Mouse (Mus musculus) CD8-positive naive resting alpha-beta T cell, adult 2 months (primary cell): ENCODE results near the gene Limch1.

Experiments used
- DNase-seq, 2 experiments: peaks; one replicate each; pipeline ENCODE4 v3.0.0; 2022; ENCODE audit warnings: low read depth in 2 of 2, low spot score in 2 of 2

Limch1 gene

GRCm38 (mm10) chr5:66782851-66783250 is 37.2 kb downstream of the Limch1 start:
- no peak for DNase-seq

GRCm38 (mm10) chr5:66784624-66785361 is 39.2 kb downstream of the Limch1 start:
- DNase-seq, result no peak

GRCm38 (mm10) chr5:66785995-66786620 is 40.5 kb downstream of the Limch1 start:
- no peak for DNase-seq

- no peak for DNase-seq
Observed at GRCm38 (mm10) chr5:66786621-66787061, 41.0 kb downstream of the Limch1 start.

- no peak for DNase-seq
Observed at GRCm38 (mm10) chr5:66789041-66789440, 43.4 kb downstream of the Limch1 start.

GRCm38 (mm10) chr5:66791161-66791560 is 45.5 kb downstream of the Limch1 start:
- no peak for DNase-seq

- DNase-seq, result no peak
Observed at GRCm38 (mm10) chr5:66793251-66793650, 47.6 kb downstream of the Limch1 start.

GRCm38 (mm10) chr5:66797326-66797725 is 51.7 kb downstream of the Limch1 start:
- DNase-seq, result no peak

GRCm38 (mm10) chr5:66798135-66798534 is 52.5 kb downstream of the Limch1 start:
- no peak for DNase-seq

- DNase-seq, result no peak
Observed at GRCm38 (mm10) chr5:66798591-66799003, 53.0 kb downstream of the Limch1 start.

- DNase-seq, result no peak
Observed at GRCm38 (mm10) chr5:66800243-66800642, 54.6 kb downstream of the Limch1 start.

GRCm38 (mm10) chr5:66800977-66801376 is 55.4 kb downstream of the Limch1 start:
- no peak for DNase-seq

- DNase-seq, result no peak
Observed at GRCm38 (mm10) chr5:66802196-66802595, 56.6 kb downstream of the Limch1 start.

- no peak for DNase-seq
Observed at GRCm38 (mm10) chr5:66806335-66806734, 60.7 kb downstream of the Limch1 start.

GRCm38 (mm10) chr5:66807737-66808136 is 62.1 kb downstream of the Limch1 start:
- no peak for DNase-seq

GRCm38 (mm10) chr5:66809016-66809570 is 63.5 kb downstream of the Limch1 start:
- DNase-seq, result no peak

- DNase-seq, result no peak
Observed at GRCm38 (mm10) chr5:66810396-66810795, 64.8 kb downstream of the Limch1 start.

GRCm38 (mm10) chr5:66814674-66815073 is 69.0 kb downstream of the Limch1 start:
- DNase-seq, result no peak

- DNase-seq, result no peak
Observed at GRCm38 (mm10) chr5:66815877-66816276, 70.2 kb downstream of the Limch1 start.

- no peak for DNase-seq
Observed at GRCm38 (mm10) chr5:66816751-66817150, 71.1 kb downstream of the Limch1 start.

- DNase-seq, result no peak
Observed at GRCm38 (mm10) chr5:66817184-66817956, 71.7 kb downstream of the Limch1 start.
